Mouse (Mus musculus) liver, postnatal 0 days (tissue): Measurements from ENCODE around the gene Epb41l3. TPM values are rescaled to one million over a fixed set of nuclear protein-coding genes. Genes with fewer than 3 reads are reported as not detected.
A peak's percentile ranks its signal among the peaks of the same experiment; 100 is the strongest.

Experiments used
- ATAC-seq: fragments of 200-750 bp; cut with Nextera tagmentation; 2 replicates; pipeline ENCODE4 v1.8.0; 2017; ENCODE audit warnings: mild to moderate bottlenecking, moderate library complexity
- DNase-seq: peaks from one replicate; pipeline ENCODE4 v3.0.0-alpha.2; 2016
- H3K27ac ChIP-seq: fragments of 300-500 bp; sonication (generic); 2 replicates; pipeline ENCODE4 v1.5.1; 2014; ENCODE audit warnings: antibody characterized with exemption, moderate library complexity, mild to moderate bottlenecking, low read depth
- H3K27me3 ChIP-seq: fragments of 300-500 bp; sonication (generic); 2 replicates; pipeline ENCODE4 v1.6.1; 2014; ENCODE audit warnings: low read length, control low read depth, mixed read lengths; ENCODE audit not compliant: insufficient read depth
- H3K36me3 ChIP-seq: fragments of 300-500 bp; sonication (generic); replicated peaks from 2 replicates; pipeline ENCODE4 v1.6.1; 2014; ENCODE audit warnings: mild to moderate bottlenecking, control low read depth, low read length, moderate library complexity, mixed read lengths; ENCODE audit not compliant: insufficient read depth
- H3K4me1 ChIP-seq: fragments of 300-500 bp; sonication (generic); 2 replicates; pipeline ENCODE4 v1.6.1; 2014; ENCODE audit warnings: antibody characterized with exemption, mild to moderate bottlenecking, control low read depth; ENCODE audit not compliant: insufficient read depth
- H3K4me2 ChIP-seq: fragments of 300-500 bp; sonication (generic); 2 replicates; pipeline ENCODE4 v1.6.1; 2014; ENCODE audit warnings: low read depth, mild to moderate bottlenecking, low read length, moderate library complexity, mixed read lengths
- H3K4me3 ChIP-seq: fragments of 300-500 bp; sonication (generic); 2 replicates; pipeline ENCODE4 v1.5.1; 2014; ENCODE audit warnings: low read depth, low read length
- H3K9ac ChIP-seq: fragments of 300-500 bp; sonication (generic); replicated peaks from 2 replicates; pipeline ENCODE4 v1.6.1; 2014; ENCODE audit warnings: mild to moderate bottlenecking, moderate library complexity
- H3K9me3 ChIP-seq: fragments of 300-500 bp; sonication (generic); 2 replicates; pipeline ENCODE4 v1.6.1; 2016; ENCODE audit warnings: mild to moderate bottlenecking, control low read depth, low read length, mixed read lengths
- CTCF ChIP-seq: sonication (generic); IDR thresholded peaks from 2 replicates; pipeline ENCODE4 v1.5.1; 2016; ENCODE audit warnings: antibody characterized with exemption, low read depth
- EP300 ChIP-seq: IDR thresholded peaks from 2 replicates; pipeline ENCODE4 v1.6.1; 2016; ENCODE audit warnings: antibody characterized with exemption, low read depth, mild to moderate bottlenecking
- WGBS: fragments of 180-500 bp; shearing (Covaris S2); extraction: QIAGEN DNeasy Blood & Tissue Kit; methylation state at CpG from one replicate; pipeline ENCODE4 v1.1.7; 2014; ENCODE audit not compliant: insufficient replicate concordance; 5-methylcytosine and 5-hydroxymethylcytosine counted together
- polyA plus RNA-seq: library from polyadenylated mRNA; unstranded; fragments of >200 nt; fragmentation: Nextera tagmentation; extraction: Ambion mirVana; gene quantifications from 2 replicates; pipeline ENCODE4 v1.2.1, GENCODE M21; 2015

Gene Epb41l3
- polyA plus RNA-seq, 1 experiment from 2014 or later: 4.9 TPM

DNA sequence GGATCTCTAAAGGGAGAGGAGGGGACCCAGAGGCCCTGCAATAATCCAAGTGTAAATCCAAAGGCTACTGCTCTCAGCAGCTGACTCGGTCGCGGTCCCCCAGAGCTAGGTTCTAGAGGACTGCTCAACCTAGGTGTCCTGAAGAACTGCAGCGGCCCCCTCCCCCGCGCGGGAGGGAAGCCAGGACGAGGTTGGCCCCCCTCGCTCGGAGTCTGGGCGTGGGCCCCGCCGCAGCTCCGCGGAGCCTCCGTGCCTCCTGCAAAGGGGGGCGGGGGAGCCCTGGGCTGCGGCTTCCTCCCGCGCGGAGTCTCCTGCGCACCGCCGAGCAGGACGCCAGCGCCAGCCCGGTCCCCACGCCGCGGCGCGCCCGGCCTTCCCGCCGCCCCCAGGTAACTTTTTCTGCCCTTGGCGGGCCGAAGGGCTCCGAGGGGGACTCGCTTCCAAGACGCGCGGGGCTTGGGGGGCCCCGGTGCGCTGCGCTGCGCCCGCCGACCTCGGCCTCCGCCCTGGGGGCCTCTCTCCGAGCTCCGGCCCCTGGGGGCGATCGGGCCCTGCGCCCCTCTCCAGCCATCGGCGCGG lies 81.1 kb downstream of the Epb41l3 start:
- peak overlapping the region; percentile 61 for H3K4me3 ChIP-seq
- DNase-seq: peak; percentile 22
- no peaks in the 10 kb centered on the region for H3K9me3 ChIP-seq
- no peaks in the 10 kb centered on the region for H3K4me1 ChIP-seq
- ATAC-seq: peak; percentile 36; the same call in 1 of the 2 replicates
- no peaks in the 10 kb centered on the region for H3K36me3 ChIP-seq
- H3K9ac ChIP-seq: peak overlapping the region; percentile 50
- H3K27me3 ChIP-seq: peaks cover 21% of the 10 kb centered on the region
- peak overlapping the region; percentile 44; the same call in 1 of the 2 replicates for H3K27ac ChIP-seq
- WGBS: under 1% methylated on average over 49 of the region's 58 CpGs
- H3K4me2 ChIP-seq: peak overlapping the region; percentile 80
- TF ChIP-seq EP300 (no peak), CTCF (no peak)

DNA sequence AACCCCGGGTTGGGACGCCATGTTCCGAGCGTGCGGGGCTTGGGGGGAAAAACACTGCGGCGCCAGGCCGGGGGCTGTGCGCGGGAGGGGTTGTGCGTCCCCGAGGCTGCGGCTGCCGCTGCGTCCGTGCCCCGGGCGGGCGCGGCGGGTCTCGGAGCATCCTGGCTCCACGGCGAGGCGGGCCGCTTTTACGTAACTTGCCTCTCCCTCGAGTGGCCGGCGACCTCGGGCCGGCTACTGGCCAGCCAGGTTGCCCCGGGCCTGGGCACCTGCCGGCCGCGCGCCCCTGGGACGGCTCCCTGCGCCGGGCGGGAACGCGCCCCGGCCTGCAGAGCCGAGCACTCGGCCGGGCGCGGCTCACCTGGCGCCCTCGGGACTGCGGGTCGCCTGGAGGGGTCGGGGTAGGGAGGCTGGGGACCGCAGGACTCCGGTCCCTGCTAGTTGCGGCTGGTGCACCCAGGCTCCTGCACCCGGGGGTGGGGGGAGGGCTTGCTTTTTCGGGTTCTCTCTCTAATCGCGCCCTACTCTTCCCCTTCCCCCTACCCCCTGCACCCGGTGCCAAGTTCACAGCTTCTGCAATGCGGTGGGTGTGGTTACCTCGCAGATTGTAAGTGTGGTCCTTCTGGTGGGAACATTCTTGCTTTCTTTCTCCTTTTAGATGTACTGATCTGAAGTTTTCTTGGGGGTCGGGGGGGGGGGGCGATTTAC lies 81.8 kb downstream of the Epb41l3 start:
- DNase-seq (peak; percentile 23), ATAC-seq (peak; percentile 38)
- Histone ChIP-seq H3K4me3 (peak overlapping the region; percentile 61), H3K27me3 (peaks cover 21% of the 10 kb centered on the region), H3K36me3 (no peaks in the 10 kb centered on the region), H3K9me3 (no peaks in the 10 kb centered on the region), H3K9ac (peak overlapping the region; percentile 50), H3K27ac (peak overlapping the region; percentile 44; the same call in 1 of the 2 replicates), H3K4me1 (no peaks in the 10 kb centered on the region), H3K4me2 (peak overlapping the region; percentile 80)
- no peak for TF ChIP-seq CTCF
- TF ChIP-seq EP300: no peak
- WGBS: under 1% methylated on average over 49 of the region's 66 CpGs

DNA sequence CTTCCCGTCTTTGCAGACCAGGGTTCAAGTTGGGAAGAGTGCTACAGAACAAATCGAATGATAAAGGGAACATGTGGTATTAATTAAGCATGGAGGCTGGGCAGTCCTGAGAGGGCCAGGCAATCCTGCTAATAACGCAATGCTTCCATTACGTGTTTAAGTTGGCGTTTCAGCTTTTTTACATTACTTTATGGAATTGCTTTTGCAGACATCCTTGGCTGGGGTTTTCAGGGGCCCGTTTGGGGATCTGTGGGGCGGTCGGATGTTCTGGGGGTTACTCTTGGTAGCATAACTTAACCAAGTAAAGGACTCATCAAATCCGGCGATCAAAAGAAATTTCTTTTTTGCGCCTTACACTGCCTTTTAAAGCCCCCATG lies 82.3 kb downstream of the Epb41l3 start:
- no peak for DNase-seq
- H3K9me3 ChIP-seq: no peaks in the 10 kb centered on the region
- no peak overlapping the region for H3K27ac ChIP-seq
- ATAC-seq: no peak
- H3K27me3 ChIP-seq: peaks cover 21% of the 10 kb centered on the region
- H3K4me3 ChIP-seq: peak overlapping the region; percentile 61
- TF ChIP-seq CTCF (no peak), EP300 (no peak)
- no peaks in the 10 kb centered on the region for H3K4me1 ChIP-seq
- peak overlapping the region; percentile 80 for H3K4me2 ChIP-seq
- WGBS: 20% methylated on average over 11 of the region's 11 CpGs
- H3K36me3 ChIP-seq: no peaks in the 10 kb centered on the region
- H3K9ac ChIP-seq: no peak overlapping the region

DNA sequence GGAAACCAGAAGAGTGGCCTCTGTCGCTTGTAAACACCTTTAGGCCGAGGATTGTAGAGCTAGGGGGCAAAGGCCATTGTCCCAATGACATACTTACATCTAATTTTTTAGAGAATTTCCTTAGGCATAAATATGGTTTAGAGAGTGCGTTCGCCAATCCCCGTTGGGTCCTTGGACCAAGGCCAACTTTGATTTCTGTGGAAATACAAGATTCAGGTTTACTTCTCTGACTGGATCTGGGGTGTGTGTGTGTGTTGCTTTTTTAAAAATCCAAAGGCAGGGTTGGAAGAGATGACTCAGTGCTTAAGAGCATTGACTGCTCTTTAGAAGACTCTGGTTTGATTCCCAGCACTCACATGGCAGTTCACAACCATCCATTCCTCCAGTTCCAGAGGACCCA lies 83.2 kb downstream of the Epb41l3 start:
- DNase-seq (no peak), ATAC-seq (no peak)
- Histone ChIP-seq H3K27ac (no peak overlapping the region), H3K4me1 (no peaks in the 10 kb centered on the region), H3K9ac (no peak overlapping the region), H3K27me3 (peaks cover 21% of the 10 kb centered on the region), H3K4me3 (no peak overlapping the region), H3K36me3 (no peaks in the 10 kb centered on the region), H3K4me2 (no peak overlapping the region), H3K9me3 (no peaks in the 10 kb centered on the region)
- WGBS: 82% methylated on average over 5 of the region's 5 CpGs
- TF ChIP-seq EP300 (no peak), CTCF (no peak)

- Histone ChIP-seq H3K27ac (no peak overlapping the region), H3K9ac (no peak overlapping the region), H3K4me3 (no peak overlapping the region), H3K36me3 (no peaks in the 10 kb centered on the region), H3K9me3 (no peaks in the 10 kb centered on the region), H3K4me1 (no peaks in the 10 kb centered on the region), H3K27me3 (peaks cover 3% of the 10 kb centered on the region), H3K4me2 (no peak overlapping the region)
- TF ChIP-seq EP300: no peak
- no peak for TF ChIP-seq CTCF
- ATAC-seq: no peak
- no peak for DNase-seq
These were observed 87.2 kb downstream of the Epb41l3 start for GRCm38 (mm10) chr17:69162731-69163130.

DNA sequence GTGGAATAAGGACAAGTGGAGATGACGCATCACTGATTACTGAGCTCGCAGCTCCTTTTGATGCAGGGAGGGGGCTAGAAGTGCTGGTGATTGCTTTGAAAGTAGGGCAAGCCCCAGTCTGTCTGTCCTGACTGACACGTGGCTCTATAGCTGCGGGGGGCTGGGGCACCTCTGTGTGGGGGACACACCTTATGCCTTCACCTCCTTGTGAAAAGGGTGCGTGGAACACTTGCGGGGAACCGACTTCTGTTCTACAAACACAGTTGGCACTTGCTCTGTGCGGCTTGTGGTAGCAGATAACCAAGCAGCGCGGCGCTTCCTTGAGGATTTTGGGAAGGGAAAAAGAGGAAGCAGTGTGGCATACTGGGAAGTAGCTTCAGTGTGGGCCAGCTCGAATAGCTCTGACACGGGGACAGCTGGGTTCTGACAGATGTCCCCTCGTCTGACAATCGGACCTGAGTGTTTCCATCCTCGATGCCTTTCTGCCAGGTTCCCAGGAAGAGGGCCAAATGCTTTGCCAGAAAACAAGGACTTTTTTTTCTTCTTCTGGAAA lies 101.5 kb downstream of the Epb41l3 start:
- Histone ChIP-seq H3K4me1 (no peaks in the 10 kb centered on the region), H3K9ac (no peak overlapping the region), H3K4me3 (no peak overlapping the region), H3K9me3 (no peaks in the 10 kb centered on the region), H3K36me3 (no peaks in the 10 kb centered on the region), H3K4me2 (no peak overlapping the region), H3K27ac (no peak overlapping the region), H3K27me3 (no peaks in the 10 kb centered on the region)
- DNase-seq (no peak), ATAC-seq (no peak)
- WGBS: 67% methylated on average over 16 of the region's 16 CpGs
- TF ChIP-seq CTCF (no peak), EP300 (no peak)
